Mouse (Mus musculus) lung, adult 2 months (tissue): ENCODE measurements around the gene Bcas3.

ENCODE experiments used
- CTCF ChIP-seq: fragments of 200-500 bp; IDR thresholded peaks from 2 replicates; pipeline ENCODE4 v1.5.1; 2011; ENCODE audit warnings: mild to moderate bottlenecking, low read length, control low read depth; ENCODE audit not compliant: insufficient read depth
- POLR2A ChIP-seq: fragments of 200-500 bp; IDR thresholded peaks from 2 replicates; pipeline ENCODE4 v1.6.1; 2011; ENCODE audit warnings: low read depth, mild to moderate bottlenecking, control low read depth, low read length, borderline replicate concordance; ENCODE audit errors: extremely low read depth

DNA sequence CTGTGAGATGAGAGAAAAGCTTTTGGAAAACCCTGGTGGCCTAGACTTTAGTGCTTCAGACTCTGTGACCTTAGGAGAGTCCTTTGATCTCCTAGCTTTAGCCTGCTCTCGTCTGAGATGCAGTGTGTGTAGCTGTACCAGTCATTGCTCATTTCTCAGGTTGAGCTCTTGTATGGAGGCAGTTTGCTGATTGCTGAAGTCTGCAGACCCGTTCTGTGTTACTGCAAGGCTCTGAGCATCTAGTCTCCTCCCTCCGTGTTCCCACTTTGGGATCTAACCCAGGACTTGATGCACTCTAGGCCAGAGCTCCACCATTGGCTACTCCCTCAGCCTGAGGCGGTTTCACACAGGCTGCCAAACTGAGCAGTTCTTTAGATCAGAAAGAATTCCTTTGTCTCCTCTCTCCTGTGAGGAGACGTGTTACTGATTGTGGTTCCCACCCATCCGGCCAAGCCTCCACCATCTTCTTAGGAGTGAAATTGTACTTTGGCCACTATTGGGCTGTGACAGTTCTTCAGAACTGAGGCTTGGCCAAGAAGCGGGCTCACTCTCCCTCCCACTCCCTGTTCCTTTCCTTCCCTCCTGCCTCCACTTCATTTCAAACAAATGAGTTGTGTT is 413.2 kb downstream of the Bcas3 start:
- no peak for TF ChIP-seq POLR2A
- no peak for TF ChIP-seq CTCF
